Comparison of ENCODE assay signal across 8 mouse cellular contexts in genomic region chr11:6274387-6275093, GRCm38 (mm10). TPM values are rescaled to one million over a fixed set of nuclear protein-coding genes. Genes with fewer than 3 reads are reported as not detected.
DNase-seq lines count a peak whose midpoint lies in the region; ATAC-seq and TF ChIP-seq lines count a peak whose summit lies in the region.

Gene Tmed4 (minus strand): TSS chr11:6274870.

- TF ChIP-seq CTCF in bone marrow macrophage, adult 2 months (IDR thresholded peaks at IDR 0.05; ENCODE audit: low read depth, low read length) = peak; percentile 37; the same call in 1 of the 2 replicates
- peak; percentile 52; the same call in 1 of the 2 replicates for TF ChIP-seq CTCF in embryonic fibroblast, embryonic 13.5 days (IDR thresholded peaks at IDR 0.05; ENCODE audit: borderline replicate concordance, insufficient read depth, low read length)

- peak; percentile 98 for ATAC-seq in kidney, embryonic 14.5 days (ENCODE audit: low FRiP score, low TSS enrichment)
- ATAC-seq in limb, embryonic 15.5 days (ENCODE audit: insufficient number of reproducible peaks, low FRiP score, low TSS enrichment, low read depth) = peak; percentile 93

- H3K9ac ChIP-seq in kidney, embryonic 14.5 days (ENCODE audit: low read depth, low read length) = peak within 1 kb of the TSS; percentile 88
- peak within 1 kb of the TSS; percentile 90 for H3K9ac ChIP-seq in limb, embryonic 15.5 days

- H3K4me1 ChIP-seq in bone marrow macrophage, adult 2 months (ENCODE audit: control insufficient read depth, insufficient read depth, low read length) = peaks cover 9% of the 10 kb centered on the region
- 0 out of 2 replicates have a peak, but pooled peaks cover 2% of the 10 kb centered on the region for H3K4me1 ChIP-seq in embryonic fibroblast, embryonic 13.5 days (ENCODE audit: control insufficient read depth, insufficient read depth, low read length)
- H3K4me1 ChIP-seq in kidney, embryonic 14.5 days (ENCODE audit: control insufficient read depth, insufficient read depth, low read length) = peaks cover 16% of the 10 kb centered on the region; the same call in 1 of the 2 replicates
- peaks cover 14% of the 10 kb centered on the region for H3K4me1 ChIP-seq in limb, embryonic 15.5 days

- 1% methylated on average over 39 of the region's 39 CpGs for WGBS in kidney, embryonic 14.5 days
- 1% methylated on average over 39 of the region's 39 CpGs for WGBS in limb, embryonic 15.5 days

- H3K27me3 ChIP-seq in kidney, embryonic 14.5 days (ENCODE audit: control insufficient read depth, insufficient read depth, low read length) = no peaks in the 10 kb centered on the region
- H3K27me3 ChIP-seq in limb, embryonic 15.5 days = no peaks in the 10 kb centered on the region

- H3K9me3 ChIP-seq in kidney, embryonic 14.5 days (ENCODE audit: control insufficient read depth, low read length) = no peaks in the 10 kb centered on the region
- no peaks in the 10 kb centered on the region for H3K9me3 ChIP-seq in limb, embryonic 15.5 days

- peaks cover 19% of the 10 kb centered on the region for H3K36me3 ChIP-seq in kidney, embryonic 14.5 days (ENCODE audit: control insufficient read depth, insufficient read depth, low read length)
- H3K36me3 ChIP-seq in limb, embryonic 15.5 days = peaks cover 18% of the 10 kb centered on the region

- TF ChIP-seq POLR2A in bone marrow macrophage, adult 2 months (IDR thresholded peaks at IDR 0.05; ENCODE audit: borderline replicate concordance, low read depth, low read length) = no peak
- peak; percentile 99 for TF ChIP-seq POLR2A in embryonic fibroblast, embryonic 13.5 days (IDR thresholded peaks at IDR 0.05; ENCODE audit: low read depth, low read length)

- peak within 1 kb of the TSS; percentile 91 for H3K4me2 ChIP-seq in kidney, embryonic 14.5 days (replicated peaks; ENCODE audit: low read depth, low read length)
- H3K4me2 ChIP-seq in limb, embryonic 15.5 days = peak within 1 kb of the TSS; percentile 81

- DNase-seq in A20 (ENCODE audit: low read depth, low spot score) = peak; percentile 99
- peak; percentile 98 for DNase-seq in heart, adult 9 months (ENCODE audit: low spot score in 2 of 2)
- DNase-seq in monocyte, adult 2 months (ENCODE audit: low read depth in 1 of 2, low spot score in 2 of 2) = peak; percentile 93 to 96
- DNase-seq in spleen, postnatal 36 days (ENCODE audit: low spot score in 2 of 2) = peak; percentile 99

- peak within 1 kb of the TSS; percentile 65 for H3K4me3 ChIP-seq in bone marrow macrophage, adult 2 months (ENCODE audit: insufficient read depth, low read length)
- H3K4me3 ChIP-seq in embryonic fibroblast, embryonic 13.5 days (ENCODE audit: insufficient read depth, low read length) = peak within 1 kb of the TSS; percentile 56
- peak within 1 kb of the TSS; percentile 92 for H3K4me3 ChIP-seq in kidney, embryonic 14.5 days (ENCODE audit: low read length)
- H3K4me3 ChIP-seq in limb, embryonic 15.5 days = peak within 1 kb of the TSS; percentile 80

- 0 out of 2 replicates have a peak within 1 kb of the TSS, but pooled peaks have one; percentile 17 for H3K27ac ChIP-seq in bone marrow macrophage, adult 2 months (ENCODE audit: insufficient read depth, low read depth, low read length)
- no peak within 1 kb of the TSS for H3K27ac ChIP-seq in embryonic fibroblast, embryonic 13.5 days (ENCODE audit: insufficient read depth, low read length)
- H3K27ac ChIP-seq in kidney, embryonic 14.5 days (ENCODE audit: low read depth, low read length) = 0 out of 2 replicates have a peak within 1 kb of the TSS, but pooled peaks have one; percentile 43
- peak within 1 kb of the TSS; percentile 47; the same call in 1 of the 2 replicates for H3K27ac ChIP-seq in limb, embryonic 15.5 days

RNA-seq across cellular contexts. Expression of gene Tmed4, which starts in this region (rescaled TPM):
- polyA plus RNA-seq in bone marrow macrophage, adult 2 months (2012; ENCODE audit: insufficient read depth, insufficient read length, missing spikeins) = 52.9 and 55.0 TPM in 2 replicates
- 60.9 and 63.0 TPM in 2 replicates for polyA plus RNA-seq in embryonic fibroblast, embryonic 13.5 days (2011; ENCODE audit: insufficient read length, low read depth, missing spikeins)
- polyA plus RNA-seq in kidney, embryonic 14.5 days (2014; fragmentation: Nextera tagmentation; extraction: Ambion mirVana) = 119 and 132 TPM in 2 replicates
- polyA plus RNA-seq in limb, embryonic 15.5 days (2015; fragmentation: Nextera tagmentation; extraction: Ambion mirVana) = 104 and 106 TPM in 2 replicates
